Mouse (Mus musculus): ENCODE measurements at regions not wholly inside any gene's neighbourhood (a gene's known extent, or its start where the extent isn't known, plus 50 kb on each side); places are given as distances from the start of the nearest gene placed in this dataset.

GRCm38 (mm10) chr14:100792094-100792493, 408.0 kb downstream of the Prr30 start:
- intact Hi-C loops (cut with DNase I): no loop called here
- no peak for DNase-seq

GRCm38 (mm10) chr14:100781882-100782281, 418.2 kb downstream of the Prr30 start:
- intact Hi-C loops (cut with DNase I): no loop called here
- no peak for DNase-seq

DNA sequence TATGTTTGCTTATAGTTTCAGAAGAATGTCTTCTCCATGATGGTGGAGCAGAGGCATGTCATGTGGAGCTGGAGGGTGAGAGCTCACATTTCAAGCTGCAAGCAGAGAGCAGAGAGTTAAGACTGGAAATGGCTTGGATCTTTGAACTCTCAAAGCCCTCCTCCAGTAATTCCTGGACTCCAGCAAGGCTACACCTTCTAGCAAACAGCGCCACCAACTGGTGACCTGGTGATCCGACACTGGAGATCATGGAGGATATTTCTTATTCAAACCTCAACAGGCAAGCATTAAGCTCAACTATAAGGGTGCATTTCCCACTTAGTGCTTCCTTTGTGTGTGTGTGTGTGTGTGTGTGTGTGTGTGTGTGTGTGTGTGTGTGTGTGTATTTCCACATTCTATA, 446.2 kb downstream of the Prr30 start:
- peak; percentile 41 for DNase-seq
- intact Hi-C loops (cut with DNase I): no loop called here

DNA sequence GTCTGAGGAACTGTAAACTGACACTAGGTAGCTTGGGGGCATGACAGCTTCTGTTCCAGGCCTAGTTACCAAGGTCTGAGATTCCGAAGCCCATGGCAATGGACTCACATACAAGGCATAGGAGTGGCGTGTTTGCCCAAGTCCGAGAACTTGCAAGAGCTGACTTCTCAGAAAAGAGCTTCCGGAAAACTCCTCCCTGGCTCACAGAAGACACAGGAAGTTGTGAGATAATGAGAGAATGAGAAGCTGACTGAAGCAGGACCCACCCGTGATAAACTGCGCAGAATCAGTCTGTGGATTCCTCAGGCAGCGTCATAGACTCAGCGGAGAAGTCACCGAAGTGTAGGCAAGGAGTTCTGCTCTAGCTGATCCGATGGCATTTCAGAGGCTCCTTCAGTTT, 447.4 kb downstream of the Prr30 start:
- intact Hi-C loops (cut with DNase I): no loop called here
- DNase-seq: no peak

- DNase-seq: peak; percentile 78
- intact Hi-C loops (cut with DNase I): no loop called here
Observed at GRCm38 (mm10) chr14:100749737-100750541, 450.2 kb downstream of the Prr30 start.

- DNase-seq: no peak
- intact Hi-C loops (cut with DNase I): no loop called here
Observed at GRCm38 (mm10) chr14:100735276-100735675, 450.8 kb upstream of the Klf12 start.

DNA sequence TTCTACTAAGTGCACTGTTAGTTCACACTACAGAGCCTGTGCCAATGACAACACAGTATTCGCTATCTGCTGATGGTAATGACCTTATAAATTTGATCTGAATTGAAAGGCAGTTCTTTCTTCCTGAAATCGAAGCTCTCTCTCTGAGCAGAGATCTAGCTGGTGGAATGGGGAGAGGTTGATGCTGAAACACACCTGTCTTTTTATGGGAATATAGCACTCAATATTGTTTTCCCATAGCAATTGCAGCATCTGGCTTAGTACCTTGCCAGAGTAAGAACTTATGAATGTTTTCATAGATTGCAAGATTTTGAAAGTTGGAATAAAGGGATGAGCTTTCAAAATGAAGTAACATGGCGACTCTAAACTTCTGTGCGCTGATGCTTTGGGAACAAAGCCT, 444.0 kb upstream of the Klf12 start:
- DNase-seq: no peak
- intact Hi-C loops (cut with DNase I): no loop called here

GRCm38 (mm10) chr14:100727701-100728100, 443.2 kb upstream of the Klf12 start:
- DNase-seq: no peak
- intact Hi-C loops (cut with DNase I): no loop called here

DNA sequence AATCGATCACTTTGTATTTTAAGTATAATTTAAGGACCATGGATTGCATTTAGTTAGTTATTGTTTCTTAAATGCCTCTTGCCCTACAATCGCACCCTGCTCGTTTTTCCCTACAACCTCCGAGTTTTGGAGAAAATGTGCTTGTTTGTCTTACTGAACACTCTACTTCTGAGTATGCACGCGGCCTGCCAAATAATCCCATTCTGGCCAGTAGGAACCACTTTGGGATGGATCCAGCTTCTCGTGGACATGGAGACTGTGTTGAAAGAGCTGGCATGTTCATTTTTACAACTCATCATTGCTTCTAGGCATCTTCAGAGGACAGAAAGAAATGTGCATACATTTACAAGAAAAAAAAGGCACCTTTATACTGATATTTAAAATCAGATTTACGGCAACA, 440.5 kb upstream of the Klf12 start:
- intact Hi-C loops (cut with DNase I): no loop called here
- peak; percentile 21 for DNase-seq

- intact Hi-C loops (cut with DNase I): no loop called here
- DNase-seq: no peak
Observed at GRCm38 (mm10) chr14:100720667-100721066, 436.2 kb upstream of the Klf12 start.

DNA sequence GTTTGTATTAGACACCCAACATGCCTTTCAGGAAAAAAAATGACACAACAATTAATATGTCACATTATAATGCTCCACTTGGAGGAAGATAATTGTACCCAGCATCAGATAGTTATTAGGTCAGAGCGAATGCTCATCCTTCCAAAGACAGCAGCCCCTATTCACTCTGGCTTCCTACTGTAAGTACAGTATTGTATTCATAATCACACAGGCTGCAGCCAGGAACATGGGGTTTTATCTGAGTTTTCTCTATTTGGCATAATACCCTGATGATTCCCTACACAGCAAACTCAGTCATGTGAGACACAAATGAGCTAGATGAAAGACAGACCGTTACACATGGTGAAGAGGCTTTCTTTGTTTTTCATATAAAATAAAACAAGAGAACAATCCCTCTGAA, 430.5 kb upstream of the Klf12 start:
- DNase-seq: no peak
- intact Hi-C loops (cut with DNase I): no loop called here

- peak; percentile 63 for DNase-seq
- intact Hi-C loops (cut with DNase I): no loop called here
Observed at GRCm38 (mm10) chr14:100713999-100714471, 429.6 kb upstream of the Klf12 start.

- DNase-seq: peak; percentile 58
- intact Hi-C loops (cut with DNase I): no loop called here
Observed at GRCm38 (mm10) chr14:100713592-100713991, 429.1 kb upstream of the Klf12 start.

GRCm38 (mm10) chr14:100665361-100665955, 381.0 kb upstream of the Klf12 start:
- intact Hi-C loops (cut with DNase I): no loop called here
- no peak for DNase-seq

GRCm38 (mm10) chr14:100664180-100664579, 379.7 kb upstream of the Klf12 start:
- intact Hi-C loops (cut with DNase I): no loop called here
- no peak for DNase-seq

DNA sequence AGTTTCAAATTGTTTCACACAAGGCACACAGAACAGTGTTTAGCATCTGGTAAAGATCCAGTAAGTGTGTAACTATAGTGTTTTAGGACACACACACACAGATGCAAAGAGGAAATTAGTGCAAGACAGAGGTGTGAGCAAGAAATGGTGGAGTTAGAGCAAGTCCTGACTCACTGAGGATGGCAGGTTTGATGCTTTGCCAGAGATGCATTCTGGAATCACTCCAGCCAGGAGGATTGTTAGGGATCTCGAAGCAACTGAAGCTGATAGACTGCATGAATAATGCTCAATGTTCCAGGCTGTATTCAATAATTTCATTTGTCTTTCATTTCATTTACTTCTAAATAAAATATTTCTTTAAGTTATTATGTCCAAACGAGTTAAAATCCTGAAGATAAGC, 357.6 kb upstream of the Klf12 start:
- peak; percentile 10 for DNase-seq
- intact Hi-C loops (cut with DNase I): no loop called here

DNA sequence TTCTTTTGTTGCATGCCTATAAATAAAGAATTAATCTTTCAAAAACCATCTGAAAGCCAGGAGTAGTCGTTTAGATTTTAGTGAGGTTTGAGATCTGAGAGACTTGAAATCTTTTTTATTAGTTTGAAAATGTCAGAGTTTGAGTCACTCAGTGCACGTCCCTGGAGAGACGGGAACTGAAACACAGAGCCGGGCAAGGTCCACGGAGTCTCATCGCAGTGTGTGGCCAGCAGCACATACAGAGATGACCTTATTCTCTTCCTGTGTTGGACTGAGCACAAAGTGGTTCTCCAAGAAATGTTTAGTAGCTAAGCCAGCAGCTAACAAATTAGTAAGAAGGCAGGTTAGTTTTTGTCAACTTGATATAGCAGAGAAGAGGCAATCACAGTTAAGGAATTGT, 350.0 kb upstream of the Klf12 start:
- DNase-seq: no peak
- intact Hi-C loops (cut with DNase I): no loop called here

GRCm38 (mm10) chr14:100631676-100632075, 347.2 kb upstream of the Klf12 start:
- intact Hi-C loops (cut with DNase I): no loop called here
- no peak for DNase-seq

DNA sequence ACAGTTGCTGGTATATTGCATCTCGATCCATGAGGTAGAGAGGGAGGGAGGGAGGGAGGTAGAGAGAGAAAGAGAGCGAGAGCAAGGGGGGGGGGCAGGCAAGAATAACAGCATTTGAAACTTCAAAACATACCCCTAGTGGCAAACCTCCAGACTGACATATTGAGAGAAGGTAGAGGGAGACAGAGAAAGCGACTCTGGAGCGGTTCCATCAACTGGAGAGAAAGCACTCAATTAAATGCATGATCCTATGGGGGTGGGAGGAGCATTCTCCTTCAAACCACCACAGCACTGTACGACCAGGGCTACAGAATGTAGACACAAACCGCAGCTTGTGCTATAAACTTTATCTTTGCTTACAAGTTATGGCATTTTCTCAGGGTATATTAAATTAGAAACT, 345.7 kb upstream of the Klf12 start:
- DNase-seq: no peak
- intact Hi-C loops (cut with DNase I): no loop called here

DNA sequence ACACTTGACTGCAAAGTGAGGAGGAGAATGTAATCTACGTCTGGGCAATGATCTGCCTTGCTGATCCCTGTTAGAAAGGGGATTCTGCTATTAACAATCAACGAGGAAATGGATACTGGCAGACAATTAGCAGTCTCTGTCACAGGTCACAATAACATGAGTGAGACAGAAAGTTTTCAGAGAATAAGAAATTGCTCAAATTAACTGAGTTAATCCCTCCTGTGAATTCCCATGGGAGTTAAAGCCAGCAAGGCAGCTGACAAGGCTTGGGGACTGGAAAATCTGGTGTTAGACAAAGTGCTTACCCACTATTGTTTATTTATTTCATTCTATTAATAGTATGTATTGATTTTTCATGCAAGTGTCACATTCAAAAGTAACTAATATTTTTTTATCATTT, 343.0 kb upstream of the Klf12 start:
- DNase-seq: no peak
- intact Hi-C loops (cut with DNase I): no loop called here

- DNase-seq: no peak
Observed at GRCm38 (mm10) chr14:100619656-100620030, 335.2 kb upstream of the Klf12 start.

More at GRCm38 (mm10) chr14:100619656-100620030, 335.2 kb upstream of the Klf12 start:
- intact Hi-C loops (cut with DNase I): no loop called here

All from left cerebral cortex, postnatal 4 days (tissue).